8 mouse cellular contexts compared by ENCODE assay signal in the genomic region with DNA sequence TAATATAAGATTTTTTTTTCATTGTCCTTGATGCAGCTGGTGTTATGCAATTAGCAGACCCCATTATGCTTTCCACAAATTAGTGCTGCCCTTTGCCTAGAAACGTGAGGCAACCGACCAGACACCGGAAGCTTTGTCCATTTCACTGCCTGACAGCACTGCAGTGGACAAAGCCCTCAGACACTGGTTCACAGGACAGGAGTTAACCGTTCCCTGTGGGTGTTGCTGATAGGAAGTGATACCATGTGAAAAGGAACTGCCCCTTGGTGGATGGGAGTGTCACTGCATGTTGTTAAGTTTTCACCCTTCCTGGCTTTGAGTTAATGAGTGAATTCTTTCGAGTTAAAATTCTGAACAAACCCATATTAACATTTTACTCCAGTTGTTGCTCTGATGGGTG.
DNase-seq lines count a peak whose midpoint lies in the region; ATAC-seq and TF ChIP-seq lines count a peak whose summit lies in the region.

No protein-coding gene starts in this region.

- H3K36me3 ChIP-seq in hindbrain, embryonic 14.5 days (replicated peaks; ENCODE audit: control insufficient read depth, insufficient read depth), result no peaks in the 10 kb centered on the region

- DNase-seq in gastrocnemius, adult 2 months, result no peak
- no peak for DNase-seq in gastrocnemius, adult 18-20 months (ENCODE audit: low spot score)
- DNase-seq in hindbrain, embryonic 14.5 days (ENCODE audit: low spot score), result no peak
- DNase-seq in lung, postnatal 25 days (ENCODE audit: low spot score), result peak; percentile 7
- DNase-seq in urinary bladder, postnatal 10 days (ENCODE audit: low spot score), result no peak
- DNase-seq in layer of hippocampus, adult 11-12 months (ENCODE audit: low spot score), result no peak
- DNase-seq in spleen, postnatal 4 days (ENCODE audit: low spot score in 2 of 2), result no peak

- intact Hi-C loops in gastrocnemius, adult 2 months (cut with DNase I), result loop anchor here (5.0 kb wide), 3 partner anchors 80 to 740 kb away; no protein-coding TSS in a partner anchor

- peak overlapping the region; percentile 70 for H3K4me3 ChIP-seq in gastrocnemius, adult 2 months
- H3K4me3 ChIP-seq in hindbrain, embryonic 14.5 days (replicated peaks; ENCODE audit: low read length), result no peak overlapping the region

- H3K4me2 ChIP-seq in hindbrain, embryonic 14.5 days (replicated peaks), result peak overlapping the region; percentile 49; the same call in 1 of the 2 replicates

- 26% methylated on average over 5 of the region's 5 CpGs for WGBS in hindbrain, embryonic 14.5 days

- no peak overlapping the region for H3K9ac ChIP-seq in hindbrain, embryonic 14.5 days

- H3K4me1 ChIP-seq in hindbrain, embryonic 14.5 days (replicated peaks; ENCODE audit: control insufficient read depth, insufficient read depth, low read length), result peaks cover 6% of the 10 kb centered on the region

- ATAC-seq in common myeloid progenitor, adult 5-6 weeks (replicated peaks; ENCODE audit: low read depth, poor library complexity, severe bottlenecking), result peak; percentile 95
- no peak for ATAC-seq in hindbrain, embryonic 14.5 days (ENCODE audit: low FRiP score)

- no peak overlapping the region for H3K27ac ChIP-seq in gastrocnemius, adult 2 months
- no peak overlapping the region for H3K27ac ChIP-seq in hindbrain, embryonic 14.5 days

- H3K27me3 ChIP-seq in hindbrain, embryonic 14.5 days (ENCODE audit: control insufficient read depth, insufficient read depth, low read length), result no peaks in the 10 kb centered on the region

- H3K9me3 ChIP-seq in hindbrain, embryonic 14.5 days (ENCODE audit: control insufficient read depth, low read length), result no peaks in the 10 kb centered on the region

- TF ChIP-seq CTCF in gastrocnemius, adult 2 months (IDR thresholded peaks at IDR 0.05), result no peak
